Mouse (Mus musculus) naive thymus-derived CD4-positive, alpha-beta T cell, adult 2 months (primary cell): ENCODE data around the gene Mef2c.

Source experiments
- DNase-seq: peaks from one replicate; pipeline ENCODE4 v3.0.0-alpha.2; 2011; ENCODE audit warnings: low read depth

Gene Mef2c

DNA sequence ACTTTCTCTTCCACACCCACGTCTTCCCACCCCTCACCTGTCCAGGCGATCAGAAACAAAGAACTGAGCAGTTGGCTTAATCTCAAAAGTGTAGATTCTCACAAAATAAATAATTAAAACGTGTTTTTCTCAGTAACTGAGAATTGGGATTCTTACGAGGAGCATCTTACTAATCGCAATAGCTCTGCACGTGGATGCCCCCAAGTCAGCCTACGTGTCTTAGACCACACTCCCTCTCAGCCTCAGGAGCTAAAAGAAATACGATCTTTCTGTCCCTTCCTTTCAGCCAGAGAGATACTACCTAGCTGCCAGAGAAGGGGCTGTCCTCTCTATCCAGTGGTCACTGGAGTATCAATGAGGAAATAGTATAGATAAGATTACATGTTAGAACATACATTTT, 106.3 kb downstream of the Mef2c start:
- DNase-seq, result no peak

DNA sequence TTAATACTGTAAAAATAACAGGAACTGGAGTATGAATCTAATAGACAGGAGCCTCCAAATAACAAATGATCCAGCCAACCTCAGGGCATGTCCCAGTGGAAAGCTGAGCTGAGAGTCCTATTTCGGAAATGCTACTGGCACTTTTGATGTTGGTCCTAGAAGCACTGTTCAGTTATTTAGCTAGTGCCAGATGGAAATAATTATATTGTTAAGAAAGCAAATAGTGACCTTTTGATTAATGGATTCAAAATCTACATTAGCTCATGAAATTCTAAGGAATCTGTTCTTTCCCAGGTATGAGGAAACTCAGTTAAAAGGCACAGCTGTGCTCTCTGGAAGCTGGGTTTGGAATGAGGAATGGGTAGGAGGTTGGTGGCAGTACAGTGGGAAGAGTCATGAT, 108.4 kb downstream of the Mef2c start:
- no peak for DNase-seq

DNA sequence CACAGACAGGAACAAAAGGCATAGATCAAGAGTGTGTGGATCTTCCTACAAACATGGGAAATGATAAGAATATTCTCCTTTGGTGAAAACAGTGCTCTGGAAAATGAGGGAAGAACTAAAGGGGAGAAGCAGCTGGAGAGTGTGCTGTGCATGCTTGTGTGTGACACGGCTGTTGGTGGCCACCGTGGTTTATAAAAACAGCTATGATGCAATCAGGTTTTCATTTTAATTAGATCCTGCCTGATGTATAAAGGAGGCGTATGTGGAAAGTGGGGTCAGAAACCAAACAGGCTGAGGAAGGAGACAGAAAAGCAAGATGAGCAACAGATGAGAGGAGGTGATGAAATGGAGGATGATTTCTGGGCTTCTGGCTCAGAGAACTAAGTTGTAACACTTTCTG, 112.0 kb downstream of the Mef2c start:
- no peak for DNase-seq

DNA sequence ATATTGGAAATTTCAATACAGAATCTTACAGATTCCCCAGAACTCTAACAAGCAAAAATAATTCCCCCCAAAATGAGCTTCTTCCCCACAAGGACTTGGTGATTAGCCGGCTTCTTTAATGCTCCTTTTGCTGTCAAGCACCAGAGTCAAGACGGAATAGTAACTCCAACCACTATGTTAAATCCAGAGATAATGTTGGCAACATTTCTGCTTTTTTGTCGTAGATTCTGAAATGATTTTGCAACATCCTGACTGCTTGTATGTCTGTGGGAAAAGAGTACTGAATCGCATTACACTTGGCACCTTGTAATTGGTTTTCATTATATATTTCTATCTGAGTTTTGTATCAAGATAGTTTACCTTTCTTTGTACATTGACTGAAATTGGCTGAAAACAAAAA, 120.8 kb downstream of the Mef2c start:
- DNase-seq, result no peak

DNA sequence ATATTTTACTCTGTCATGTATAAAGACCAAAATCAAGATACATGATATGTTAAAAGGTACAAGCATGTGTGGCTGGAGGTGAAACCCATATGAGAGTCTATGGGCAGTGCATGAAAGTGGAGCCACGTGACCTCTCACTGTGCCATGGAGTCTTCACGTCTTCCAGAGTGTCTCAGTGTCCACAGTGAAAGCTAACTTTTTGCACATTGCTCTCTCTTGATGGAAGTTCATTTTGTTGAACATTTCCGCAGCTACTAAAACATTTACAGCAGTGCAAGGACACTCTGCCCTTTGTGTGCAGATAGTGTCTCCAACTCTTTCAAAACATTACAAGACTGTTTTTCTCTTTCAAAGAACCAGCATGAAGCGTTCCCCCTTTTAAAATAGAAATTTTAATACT, 123.6 kb downstream of the Mef2c start:
- no peak for DNase-seq

DNA sequence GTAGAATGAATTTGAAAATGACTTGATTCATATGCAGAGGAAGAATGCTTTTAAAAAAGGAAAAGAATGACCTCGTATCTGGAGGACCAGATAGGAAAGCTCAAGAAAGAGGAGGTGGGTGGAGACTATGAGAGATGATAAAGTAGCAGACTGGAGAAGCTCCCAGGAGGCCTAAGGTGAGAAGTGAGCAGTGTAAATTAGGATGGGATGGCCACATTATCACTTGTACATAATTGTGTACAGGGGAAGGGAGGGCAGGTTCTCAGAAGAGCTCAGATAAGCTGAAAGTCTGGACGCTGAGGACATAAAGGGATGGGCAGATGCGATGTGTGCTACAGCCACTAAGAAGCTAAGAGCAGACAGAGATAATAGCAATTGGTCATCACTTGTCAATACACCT, 124.3 kb downstream of the Mef2c start:
- no peak for DNase-seq

DNA sequence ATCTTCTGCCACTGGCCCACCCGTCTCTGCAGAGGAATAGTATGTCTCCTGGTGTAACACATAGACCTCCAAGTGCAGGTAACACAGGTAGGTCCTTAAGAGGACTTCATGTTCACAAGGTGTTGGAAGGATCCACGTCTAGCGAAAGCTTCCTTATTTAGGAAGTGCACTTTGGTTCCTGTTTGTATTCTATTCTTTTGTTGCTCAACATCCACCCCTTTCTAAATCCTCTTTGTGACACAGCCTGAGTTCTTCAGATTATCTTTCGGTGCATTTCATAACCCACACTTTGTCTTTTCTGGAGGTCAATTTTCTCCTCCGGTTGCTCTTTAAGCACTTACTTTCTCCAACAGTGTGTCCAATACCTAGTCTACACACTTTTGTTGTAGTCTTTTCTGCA, 129.3 kb downstream of the Mef2c start:
- no peak for DNase-seq

DNA sequence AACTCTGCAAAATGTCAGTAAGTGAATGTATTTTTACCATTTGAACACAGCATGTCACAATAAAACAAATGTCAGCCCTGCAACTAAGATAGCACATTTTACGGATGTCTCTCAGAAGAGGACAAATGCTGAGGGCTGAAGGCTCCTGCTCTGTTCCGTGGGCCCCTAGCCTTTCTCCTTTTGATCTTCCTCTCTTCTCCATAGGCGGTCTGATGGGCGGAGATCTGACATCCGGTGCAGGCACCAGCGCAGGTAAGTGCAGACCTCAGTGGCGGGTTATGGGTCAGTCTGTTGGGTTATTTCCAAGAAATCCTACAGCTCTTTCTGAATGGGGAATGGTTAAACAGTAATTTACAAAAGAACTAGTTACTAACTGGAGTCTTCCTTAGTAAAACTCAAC, 131.4 kb downstream of the Mef2c start:
- DNase-seq, result no peak

DNA sequence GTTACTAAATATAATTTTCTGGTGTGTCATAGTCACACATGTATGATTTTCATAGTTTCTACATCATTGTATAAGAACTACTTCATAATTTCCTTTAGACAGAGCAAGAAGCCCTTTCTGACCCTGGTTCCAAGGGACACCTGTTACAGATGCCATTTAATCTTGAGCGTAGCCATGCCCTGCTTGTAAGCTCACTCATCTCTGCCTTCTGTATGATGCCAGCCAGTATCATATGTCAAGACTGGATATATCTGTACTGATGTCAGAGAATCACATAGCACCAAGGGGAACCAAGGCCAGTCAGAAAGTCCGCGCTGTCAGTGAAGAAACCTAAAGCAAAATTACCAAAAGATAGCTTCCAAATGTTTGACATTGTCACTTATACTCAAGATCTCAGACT, 133.8 kb downstream of the Mef2c start:
- no peak for DNase-seq

DNA sequence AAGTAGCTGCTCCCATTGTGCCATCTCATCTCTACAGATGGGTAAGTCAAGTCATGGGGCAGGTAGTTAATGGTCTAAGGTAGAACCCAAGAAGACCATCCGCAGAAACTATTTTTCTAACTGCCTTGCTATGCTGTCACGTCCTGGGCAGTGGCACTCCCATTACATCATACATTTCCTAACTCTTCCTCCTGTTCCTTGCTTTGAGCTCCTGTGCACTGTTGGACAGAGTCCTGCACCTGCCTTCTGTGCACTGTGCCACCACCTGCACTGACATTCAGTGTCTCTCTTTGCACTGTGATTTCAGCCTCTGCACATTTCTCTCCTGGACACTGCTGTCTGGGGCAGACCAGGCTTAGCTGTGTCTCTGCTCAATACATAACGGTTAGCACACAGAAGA, 134.9 kb downstream of the Mef2c start:
- no peak for DNase-seq

DNA sequence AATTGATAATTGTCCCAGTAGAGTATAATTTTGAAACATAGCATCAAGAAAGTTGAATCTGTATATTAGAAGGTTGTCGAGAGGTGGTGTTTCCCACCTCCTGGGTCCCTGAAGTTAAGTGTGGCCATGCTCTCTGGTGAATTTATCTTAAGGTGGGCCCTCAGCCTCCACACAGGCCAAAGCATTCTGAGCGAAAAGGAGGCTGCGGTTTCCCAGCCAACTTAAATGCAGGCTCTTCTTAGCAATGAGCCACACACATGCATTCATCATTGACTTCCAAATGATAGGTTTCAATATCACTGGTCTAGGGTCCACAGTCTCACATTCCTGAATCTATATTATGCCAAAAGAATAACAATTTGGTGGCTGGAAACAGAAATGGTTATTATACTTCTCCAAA, 145.2 kb downstream of the Mef2c start:
- no peak for DNase-seq

DNA sequence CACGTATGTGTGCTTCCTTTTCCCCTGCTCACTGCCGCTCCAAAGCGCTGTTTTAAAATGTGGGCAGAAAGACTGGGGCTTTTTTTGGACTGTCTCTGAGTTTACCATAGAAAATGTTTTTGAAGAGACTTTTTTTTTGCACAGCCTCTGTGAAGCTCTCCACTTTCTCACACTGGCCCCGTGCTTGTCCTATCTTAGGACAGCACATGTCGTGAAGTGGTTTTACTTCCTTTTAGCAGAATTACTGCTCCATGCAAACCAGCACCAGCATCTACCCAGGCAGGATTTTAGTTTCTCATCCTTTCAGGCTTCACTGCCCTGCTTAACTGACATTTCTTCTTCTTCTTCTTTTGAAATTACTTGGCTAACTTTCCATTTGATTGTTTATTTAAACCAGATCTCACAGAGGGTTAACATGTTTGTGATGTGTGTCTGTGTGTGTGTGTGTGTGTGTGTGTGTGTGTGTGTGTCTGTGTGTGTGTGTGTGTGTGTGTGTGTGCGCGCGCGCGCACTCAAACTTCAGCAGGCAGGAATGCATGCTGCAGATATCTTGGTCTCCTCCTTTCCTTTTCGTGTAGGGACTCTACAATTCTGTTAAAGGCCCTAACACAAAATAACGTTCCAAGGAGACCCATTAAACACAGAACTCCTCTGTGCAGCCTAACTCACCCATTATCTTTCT, 146.1 kb downstream of the Mef2c start:
- DNase-seq, result no peak

DNA sequence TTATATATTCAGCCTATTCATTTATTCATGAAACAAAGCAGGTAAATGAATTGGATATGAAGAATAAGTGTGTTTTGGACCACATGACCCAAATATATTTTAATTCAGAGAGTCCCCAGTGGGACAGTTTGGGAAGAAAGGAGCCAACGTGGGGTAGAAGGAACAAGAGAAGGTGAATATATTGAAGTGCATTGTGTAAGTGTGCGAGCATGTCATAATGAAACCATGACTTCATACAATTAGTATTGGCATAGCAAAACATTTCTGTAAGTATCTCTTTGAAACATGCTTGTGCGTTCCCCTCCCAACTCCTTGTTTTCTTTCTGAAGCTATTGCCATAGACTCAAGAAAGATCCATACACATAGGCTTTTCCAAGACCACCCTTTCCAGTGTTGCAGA, 147.0 kb downstream of the Mef2c start:
- DNase-seq, result no peak

DNA sequence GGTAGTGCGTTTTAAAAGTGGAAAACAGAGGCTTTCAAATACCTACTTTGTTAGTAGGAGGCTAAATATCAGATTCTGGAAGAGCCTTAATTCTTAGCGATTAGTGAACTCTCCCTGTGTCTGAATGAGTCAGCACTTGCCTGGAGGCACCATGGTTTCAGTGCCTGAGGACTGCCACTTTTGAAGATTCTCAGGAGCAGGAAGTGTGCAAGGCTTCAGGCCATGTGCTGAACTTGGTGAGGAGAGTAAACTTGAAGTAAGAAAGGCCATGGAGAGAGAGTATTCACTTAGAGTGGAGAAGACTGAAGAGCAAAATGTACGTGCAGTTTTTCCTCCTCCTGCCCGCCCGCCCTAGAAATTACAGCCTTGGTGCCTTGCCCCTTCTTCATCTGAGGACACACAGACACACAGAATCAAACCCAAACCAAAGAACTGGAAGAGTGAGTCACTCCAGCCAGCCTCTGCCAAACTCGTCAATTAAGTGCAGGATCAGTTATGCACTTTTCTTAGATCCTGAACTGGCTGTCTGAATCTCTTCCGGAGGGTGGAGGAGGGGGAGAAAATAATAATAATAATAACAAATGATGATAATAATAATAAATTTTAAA, 148.2 kb downstream of the Mef2c start:
- DNase-seq, result no peak

DNA sequence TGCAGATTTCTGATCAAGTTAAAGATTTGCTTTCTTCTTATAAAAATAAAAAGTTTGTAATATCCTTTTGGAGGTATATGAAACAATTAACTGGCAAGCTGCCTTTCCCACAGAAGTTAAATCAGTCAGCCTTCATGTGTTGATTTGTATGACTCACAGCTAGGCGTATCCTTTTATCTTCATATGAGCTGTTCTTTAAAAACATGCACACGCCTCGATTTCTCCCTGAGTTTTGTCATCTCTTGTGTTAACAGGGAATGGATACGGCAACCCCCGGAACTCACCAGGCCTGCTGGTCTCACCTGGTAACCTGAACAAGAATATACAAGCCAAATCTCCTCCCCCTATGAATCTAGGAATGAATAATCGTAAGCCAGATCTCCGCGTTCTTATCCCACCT, 148.7 kb downstream of the Mef2c start:
- no peak for DNase-seq

DNA sequence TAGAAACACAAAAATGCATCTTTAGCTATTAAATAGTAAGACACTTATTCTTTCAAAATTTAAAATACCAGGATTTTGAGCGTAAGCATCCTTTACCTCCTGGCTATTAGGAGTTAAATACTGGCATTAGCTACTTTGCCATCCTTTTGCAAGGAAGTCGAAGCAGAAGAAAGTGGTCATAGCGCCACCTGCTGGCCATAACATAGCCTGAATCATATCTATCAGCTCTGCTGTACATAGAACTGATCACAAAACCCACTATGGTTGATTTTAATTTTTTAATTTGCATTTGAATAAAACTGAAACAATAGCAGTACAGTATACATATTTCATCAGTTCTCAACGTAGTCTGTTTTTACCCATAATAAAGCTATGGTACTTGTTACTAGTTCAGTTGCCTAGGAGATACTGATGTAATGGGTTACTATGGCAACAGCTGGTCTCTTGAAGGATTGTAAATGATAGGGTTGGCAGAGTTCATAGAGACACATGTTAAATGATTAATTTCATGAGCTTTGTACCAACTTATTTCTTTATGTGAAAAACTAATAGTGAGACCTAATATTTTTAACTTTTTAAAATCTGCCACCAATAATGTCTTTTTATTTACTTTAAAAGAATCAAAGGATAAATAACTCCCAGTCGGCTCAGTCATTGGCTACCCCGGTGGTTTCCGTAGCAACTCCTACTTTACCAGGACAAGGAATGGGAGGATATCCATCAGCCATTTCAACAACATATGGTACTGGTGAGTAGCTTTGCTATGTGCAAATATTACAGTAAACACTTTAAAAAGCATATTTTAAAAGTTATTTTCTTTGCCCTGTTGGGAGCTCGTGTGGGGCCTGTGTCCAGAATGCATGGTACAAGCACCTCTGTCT, 151.3 kb downstream of the Mef2c start:
- DNase-seq, result peak; percentile 75

DNA sequence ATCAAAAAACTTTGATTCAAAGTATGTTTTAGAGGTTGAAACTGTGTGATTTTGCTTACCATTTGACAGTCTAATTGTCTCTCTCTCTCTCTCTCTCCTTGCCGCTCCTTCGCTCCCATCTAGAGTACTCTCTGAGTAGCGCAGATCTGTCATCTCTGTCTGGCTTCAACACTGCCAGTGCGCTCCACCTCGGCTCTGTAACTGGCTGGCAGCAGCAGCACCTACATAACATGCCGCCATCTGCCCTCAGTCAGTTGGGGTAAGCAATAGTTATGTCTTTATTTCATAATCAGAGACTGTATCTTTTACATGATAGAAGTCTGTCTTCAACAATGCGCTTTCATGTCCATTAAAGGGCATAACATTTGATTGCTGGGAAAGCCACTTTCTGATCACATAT, 152.3 kb downstream of the Mef2c start:
- no peak for DNase-seq

DNA sequence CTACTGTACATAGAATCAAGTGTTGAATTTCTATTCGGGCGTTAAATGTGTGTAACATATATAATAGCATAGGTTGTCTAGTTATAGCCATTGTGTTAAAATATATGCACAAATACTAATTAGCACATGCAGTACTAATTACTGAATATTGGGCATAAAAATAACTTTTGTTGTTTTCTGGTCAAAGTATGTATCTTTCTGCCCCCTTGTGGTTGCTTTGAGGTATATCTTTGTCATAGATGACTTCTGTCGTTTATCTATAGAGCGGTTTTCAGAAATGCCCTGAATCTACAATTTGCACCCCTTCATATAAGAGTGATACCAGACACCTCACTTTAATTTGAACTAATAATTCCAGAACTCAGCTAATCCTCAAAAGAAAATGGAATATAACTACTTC, 152.9 kb downstream of the Mef2c start:
- DNase-seq, result peak; percentile 32

DNA sequence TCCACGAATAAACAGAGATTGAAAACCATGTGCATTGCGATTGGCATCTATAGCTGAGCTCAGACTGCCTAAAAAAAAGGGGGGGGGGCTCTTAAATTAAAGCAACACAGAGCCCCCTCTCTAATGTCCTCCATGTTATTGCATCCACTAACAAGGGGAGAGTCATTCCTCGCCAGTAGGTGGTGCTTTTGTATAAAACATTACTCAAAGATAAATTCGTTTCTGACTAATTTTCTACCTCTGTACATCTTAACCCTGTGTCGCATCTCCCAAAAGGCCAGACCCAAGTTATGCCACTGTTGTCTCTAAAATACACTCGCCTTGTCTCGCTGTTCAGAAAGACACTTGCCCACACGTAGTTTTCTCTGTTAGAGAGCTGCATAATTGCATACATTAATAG, 156.9 kb downstream of the Mef2c start:
- DNase-seq, result no peak

DNA sequence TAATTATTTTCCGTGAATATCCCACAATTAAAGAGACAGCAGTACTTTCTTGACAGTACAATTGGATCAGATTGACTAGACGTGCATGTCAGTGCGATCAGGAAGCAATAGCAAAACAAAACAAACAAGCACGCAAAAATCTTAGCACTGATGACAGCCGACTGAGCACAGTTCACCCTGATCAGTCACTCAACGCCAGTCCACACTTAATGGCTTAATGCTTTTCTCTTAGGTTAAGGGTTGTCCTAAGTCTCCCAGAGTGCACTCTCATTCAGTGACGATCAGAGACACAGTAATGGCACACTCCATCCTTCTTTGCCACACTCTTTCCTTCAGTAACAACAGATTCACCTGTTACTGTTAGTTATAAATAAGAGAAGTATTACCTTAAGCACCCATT, 157.3 kb downstream of the Mef2c start:
- no peak for DNase-seq

DNA sequence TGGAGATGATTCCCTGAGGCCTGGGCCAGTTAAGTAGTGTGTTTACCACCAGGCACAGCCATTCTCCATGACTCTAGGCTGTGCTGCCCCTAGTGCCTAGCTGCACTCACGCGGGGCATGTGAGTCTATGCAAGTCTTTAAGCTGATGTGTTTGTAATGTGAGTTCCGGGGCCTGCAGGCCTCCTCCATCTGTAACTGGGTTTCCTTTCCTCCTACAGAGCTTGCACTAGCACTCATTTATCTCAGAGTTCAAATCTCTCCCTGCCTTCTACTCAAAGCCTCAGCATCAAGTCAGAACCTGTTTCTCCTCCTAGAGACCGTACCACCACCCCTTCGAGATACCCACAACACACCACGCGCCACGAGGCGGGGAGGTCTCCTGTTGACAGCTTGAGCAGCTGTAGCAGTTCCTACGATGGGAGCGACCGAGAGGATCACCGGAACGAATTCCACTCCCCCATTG, 158.3 kb downstream of the Mef2c start:
- no peak for DNase-seq

DNA sequence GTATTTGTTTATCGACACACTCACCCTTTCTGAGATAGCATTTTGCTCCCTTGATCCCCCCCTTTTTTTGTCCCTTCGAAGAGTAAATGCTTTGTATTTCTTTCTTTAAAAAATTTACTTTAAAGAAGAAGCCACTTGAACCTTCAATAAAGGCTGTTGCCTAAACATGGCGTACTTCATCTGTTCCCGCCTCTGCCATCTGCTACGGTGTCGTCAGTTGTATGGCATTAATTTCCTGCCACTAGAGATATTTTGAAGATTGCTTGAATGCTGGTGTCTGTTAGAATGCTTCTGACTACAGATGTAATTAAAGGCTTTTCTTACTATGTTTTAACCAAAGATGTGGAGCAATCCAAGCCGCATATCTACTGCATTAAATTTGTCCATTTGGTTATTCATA, 162.3 kb downstream of the Mef2c start:
- no peak for DNase-seq

DNA sequence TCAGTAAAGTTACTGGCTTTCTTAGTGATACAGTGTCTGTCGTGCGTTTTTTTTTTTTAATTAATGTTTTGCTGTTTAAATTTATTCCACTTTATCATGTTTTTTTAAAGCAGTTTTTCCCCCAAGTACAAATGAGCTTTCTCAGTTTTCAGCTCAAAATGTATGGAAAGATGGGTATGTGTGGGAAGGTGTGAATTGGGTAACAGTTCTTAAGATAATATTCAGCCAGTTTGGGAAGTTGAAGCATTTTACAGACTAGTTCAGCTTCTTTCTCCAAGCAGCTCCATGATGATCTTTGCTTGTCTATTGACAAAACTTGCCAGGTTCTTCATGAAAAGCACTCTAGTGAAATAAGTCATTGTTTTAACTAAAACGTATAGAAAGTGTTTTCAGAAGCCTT, 163.2 kb downstream of the Mef2c start:
- no peak for DNase-seq
